Mouse (Mus musculus): ENCODE measurements around the gene Sec14l1.

DNA sequence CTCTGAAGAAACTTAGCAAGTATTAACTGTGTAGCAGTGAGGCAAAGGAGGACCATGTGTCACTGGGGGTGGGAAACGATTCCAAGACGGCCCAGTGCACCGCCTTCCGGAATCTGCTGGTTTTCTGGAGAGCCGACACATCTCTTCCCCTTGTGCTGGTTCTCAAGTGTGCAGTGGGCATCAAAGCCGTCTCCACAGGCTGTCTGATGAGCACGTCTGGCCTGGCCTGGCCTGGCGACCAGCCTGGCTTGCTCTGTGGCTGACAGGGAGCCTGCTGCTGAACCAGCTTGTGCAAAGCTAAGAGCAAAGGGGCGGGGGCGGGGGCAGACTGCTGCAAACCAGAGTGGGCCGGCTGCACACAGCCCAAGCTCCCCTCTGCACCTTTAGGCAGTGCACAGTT is 14.5 kb downstream of the Sec14l1 start:
- no peak for TF ChIP-seq CTCF (conservative IDR thresholded peaks at IDR 0.05; ENCODE audit: low read length)
- TF ChIP-seq POU5F1 (IDR thresholded peaks at IDR 0.05; ENCODE audit: borderline replicate concordance, low read length), result no peak
